Mouse (Mus musculus) brain, embryonic 14.5 days (tissue): ENCODE data around the gene Krt222. TPM values are rescaled to one million over a fixed set of nuclear protein-coding genes. Genes with fewer than 3 reads are reported as not detected.
"Not testable (repeated sequence)": the region's sequence is repeated elsewhere in the genome, so short reads cannot be mapped to it uniquely, and the experiment has no call there.

Experiments
- DNase-seq: peaks from one replicate; pipeline ENCODE4 v3.0.0-alpha.2; 2011; ENCODE audit warnings: low read depth
- CTCF ChIP-seq: fragments of 200-500 bp; IDR thresholded peaks from 2 replicates; pipeline ENCODE4 v1.5.1; 2012; ENCODE audit warnings: inconsistent platforms, mild to moderate bottlenecking, moderate library complexity, borderline replicate concordance; ENCODE audit not compliant: insufficient read depth, insufficient read length; ENCODE audit errors: extremely low read depth
- POLR2A ChIP-seq: fragments of 200-500 bp; IDR thresholded peaks from 2 replicates; pipeline ENCODE4 v1.6.1; 2012; ENCODE audit warnings: mild to moderate bottlenecking, inconsistent platforms, borderline replicate concordance; ENCODE audit not compliant: poor library complexity, insufficient read depth, insufficient read length, severe bottlenecking; ENCODE audit errors: extremely low read depth
- polyA plus RNA-seq: library from polyadenylated mRNA; depleted of rRNA; stranded (reverse); fragments of >200 nt; gene quantifications from 2 replicates; pipeline ENCODE4 v1.2.3, GENCODE M21; 2012

Gene Krt222
- polyA plus RNA-seq, 1 experiment = 2.9 TPM

DNA sequence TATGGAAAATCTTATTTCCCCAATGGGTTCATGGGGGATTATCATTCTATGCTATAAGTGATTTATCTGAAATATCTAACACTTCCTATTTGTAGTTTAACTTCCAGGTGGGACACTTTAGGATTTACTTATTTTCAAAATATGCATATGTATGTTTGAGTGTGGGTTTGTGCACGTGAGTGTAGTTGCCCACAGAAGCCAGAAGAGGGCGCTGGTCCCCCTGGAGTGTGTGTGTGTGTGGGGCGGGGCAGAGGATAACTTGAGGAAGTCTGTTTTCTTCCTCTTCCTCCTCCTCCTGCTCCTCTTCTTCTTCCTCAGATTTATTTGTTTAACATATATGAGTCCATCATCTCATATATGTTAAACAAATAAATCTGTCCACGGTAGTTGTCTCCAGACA, 12.3 kb upstream of the Krt222 start:
- peak; percentile 29; the same call in 1 of the 2 replicates for TF ChIP-seq CTCF
- TF ChIP-seq POLR2A = no peak
- DNase-seq = no peak

GRCm38 (mm10) chr11:99255316-99255715, 11.4 kb upstream of the Krt222 start:
- TF ChIP-seq CTCF (no peak), POLR2A (no peak)
- DNase-seq = no peak

- DNase-seq = no peak
- peak; percentile 5; the same call in 1 of the 2 replicates for TF ChIP-seq CTCF
- no peak for TF ChIP-seq POLR2A
Measured at GRCm38 (mm10) chr11:99253893-99254292, 10.0 kb upstream of the Krt222 start.

- TF ChIP-seq CTCF = no peak
- no peak for TF ChIP-seq POLR2A
- no peak for DNase-seq
Measured at GRCm38 (mm10) chr11:99252671-99253070, 8.8 kb upstream of the Krt222 start.

DNA sequence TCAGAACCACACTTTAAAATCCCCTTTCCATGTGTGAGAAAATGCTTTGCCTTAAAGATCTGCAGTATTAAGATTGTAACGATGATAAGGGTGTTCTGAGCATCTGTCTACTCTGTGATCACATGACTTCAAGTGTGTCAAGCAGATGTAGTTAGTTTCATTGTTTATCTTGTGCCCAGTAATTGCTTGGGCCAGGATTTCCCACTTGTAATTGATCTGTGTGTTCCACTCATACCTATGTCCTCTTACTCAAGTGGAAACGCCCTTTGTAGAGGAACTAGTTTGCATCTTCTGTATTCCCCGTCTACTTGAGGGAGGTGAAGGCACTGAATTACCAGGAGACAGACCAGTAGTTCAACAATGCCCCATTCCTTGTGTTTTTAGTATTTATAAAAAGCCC, 6.8 kb upstream of the Krt222 start:
- TF ChIP-seq POLR2A (no peak), CTCF (no peak)
- DNase-seq = no peak

DNA sequence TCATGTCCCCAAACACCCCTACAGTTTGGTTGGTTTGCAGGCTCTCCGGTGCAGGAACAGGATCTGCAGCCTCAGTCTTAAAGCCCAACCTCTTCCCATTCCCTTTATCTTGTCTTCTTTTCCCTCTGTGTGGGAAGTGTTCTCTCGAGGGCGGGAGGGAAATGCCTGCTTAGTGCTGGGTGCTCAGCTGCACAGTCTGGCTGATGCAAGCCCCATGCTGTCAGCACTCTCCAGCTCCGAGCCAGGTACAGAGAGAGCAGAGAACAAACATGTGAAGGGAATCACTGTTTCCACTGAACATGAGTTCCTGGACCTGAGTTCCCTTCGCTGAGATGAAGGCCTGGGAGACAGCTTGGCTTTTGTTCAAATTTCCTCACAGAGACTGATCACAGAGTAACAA, 6.4 kb upstream of the Krt222 start:
- no peak for TF ChIP-seq POLR2A
- TF ChIP-seq CTCF = no peak
- no peak for DNase-seq

DNA sequence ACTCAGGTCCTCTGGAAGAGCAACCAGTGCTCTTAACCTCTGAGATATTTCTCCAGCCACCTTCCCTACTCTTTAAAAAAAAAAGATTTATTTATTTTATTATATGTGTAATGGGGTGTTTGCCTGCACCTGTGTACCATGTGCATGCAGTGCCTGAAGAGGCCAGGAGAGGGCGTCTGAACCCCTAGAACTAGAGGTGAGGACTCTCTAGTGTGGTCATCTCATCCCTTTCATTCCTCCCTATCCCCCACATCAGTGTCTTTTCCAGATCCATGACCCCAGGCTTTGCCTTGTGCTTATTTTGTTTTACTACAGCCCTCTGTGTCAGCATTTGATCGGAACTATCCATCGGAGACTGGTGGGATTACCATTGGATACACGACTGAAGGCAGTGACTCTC, 5.2 kb upstream of the Krt222 start:
- DNase-seq = no peak
- TF ChIP-seq CTCF (peak; percentile 51; the same call in 1 of the 2 replicates), POLR2A (no peak)

GRCm38 (mm10) chr11:99247916-99248315, 4.0 kb upstream of the Krt222 start:
- TF ChIP-seq CTCF (no peak), POLR2A (no peak)
- no peak for DNase-seq

DNA sequence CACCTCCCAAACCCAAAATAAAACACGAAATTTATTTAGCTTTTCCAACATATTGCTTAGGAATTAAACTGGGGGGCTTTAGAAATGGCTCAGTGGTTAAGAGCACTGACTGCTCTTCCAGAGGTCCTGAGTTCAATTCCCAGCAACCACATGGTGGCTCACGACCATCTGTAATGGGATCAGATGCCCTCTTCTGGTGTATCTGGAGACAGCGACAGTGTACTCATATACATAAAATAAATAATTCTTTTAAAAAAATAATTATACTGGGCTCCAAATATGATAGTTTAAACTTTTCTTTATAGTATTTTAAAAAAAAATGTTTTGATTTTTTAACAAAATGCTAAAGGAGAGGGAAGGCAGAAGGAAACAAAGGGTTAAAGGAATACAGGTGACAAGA, 634 bp upstream of the Krt222 start:
- DNase-seq = not testable (repeated sequence)

DNA sequence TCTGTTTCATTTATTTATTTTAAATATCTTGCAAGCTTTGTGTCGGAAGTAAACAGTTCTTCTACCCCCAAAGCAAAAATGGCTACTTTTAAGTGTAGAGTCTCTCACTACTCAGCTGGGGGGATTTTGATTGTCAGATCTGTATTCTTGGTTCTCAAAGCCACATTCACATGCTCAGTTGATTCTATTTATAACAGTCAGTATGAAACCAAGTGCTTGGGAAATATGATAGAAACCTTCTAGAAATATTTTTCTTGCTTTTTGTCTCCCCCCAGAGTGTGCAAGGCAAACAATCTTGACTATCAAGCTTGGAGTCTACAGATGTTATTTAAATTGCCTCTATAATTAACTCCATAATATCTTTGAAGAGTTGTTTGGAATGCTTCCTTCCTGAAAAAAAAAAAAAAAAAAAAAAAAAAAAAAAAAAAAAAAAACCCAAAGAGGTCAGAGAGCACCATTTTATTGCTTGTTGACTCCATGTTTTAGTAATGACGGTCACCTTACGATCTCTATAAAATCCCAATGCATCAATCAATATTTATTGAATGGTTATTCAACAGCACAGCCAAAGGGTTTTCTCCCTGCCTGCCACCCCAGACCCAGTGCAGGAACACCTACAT, 575 bp downstream of the Krt222 start:
- TF ChIP-seq CTCF (no peak), POLR2A (no peak)
- peak; percentile 10 for DNase-seq

DNA sequence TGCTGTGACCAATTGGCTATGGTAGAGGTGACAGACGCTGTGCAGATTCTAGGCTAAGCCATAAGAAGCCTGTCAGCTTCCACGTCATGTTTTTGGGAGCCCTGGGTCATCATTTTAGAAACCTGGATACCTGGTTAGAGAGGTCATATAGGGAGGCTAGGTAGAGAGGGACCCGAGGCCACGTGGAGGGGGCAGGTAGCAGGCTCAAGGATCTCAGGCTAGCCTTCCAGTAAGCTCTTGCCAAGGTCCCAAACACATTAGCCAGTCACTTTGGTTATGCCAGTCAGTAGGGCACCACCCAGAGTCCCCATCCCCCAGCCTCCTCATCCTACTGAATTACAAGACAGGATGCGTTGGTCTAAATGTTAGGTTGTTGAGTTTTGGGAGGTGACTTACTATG, 1.8 kb downstream of the Krt222 start:
- TF ChIP-seq CTCF (no peak), POLR2A (no peak)
- no peak for DNase-seq

- TF ChIP-seq POLR2A (no peak), CTCF (no peak)
- DNase-seq = peak; percentile 26
Measured at GRCm38 (mm10) chr11:99238468-99238867, 5.4 kb downstream of the Krt222 start.
